Mouse (Mus musculus): Measurements from ENCODE around the gene Cfap58. TPM values are rescaled to one million over a fixed set of nuclear protein-coding genes. Genes with fewer than 3 reads are reported as not detected.

Cfap58 gene
- polyA plus RNA-seq, 1 experiment, result not detected

DNA sequence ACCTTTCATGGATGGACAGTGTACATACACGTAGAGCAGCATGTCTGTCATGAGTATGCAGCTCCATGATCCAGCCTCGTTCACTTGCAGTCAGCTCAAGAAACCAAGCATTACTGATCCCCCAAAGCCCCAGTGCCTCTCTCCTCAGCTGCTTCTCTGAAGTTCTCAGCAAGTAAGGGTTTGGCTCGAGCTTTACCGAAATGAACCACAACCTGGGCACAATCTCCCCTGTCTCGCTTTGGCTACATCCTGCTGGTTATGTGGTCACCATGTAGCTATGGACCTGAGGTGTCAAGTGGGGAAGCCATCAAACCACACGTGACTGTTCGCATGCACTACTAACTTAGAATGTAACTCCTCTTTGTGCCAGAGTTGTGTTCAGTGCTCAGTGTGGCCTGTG, 13.5 kb downstream of the Cfap58 start:
- Histone ChIP-seq H3K4me2 (ENCODE audit: low read depth) (no peak overlapping the region), H3K79me2 (ENCODE audit: control insufficient read depth, insufficient read depth) (no peaks in the 10 kb centered on the region), H3K27me3 (ENCODE audit: control insufficient read depth, insufficient read depth, insufficient read length) (peaks cover 15% of the 10 kb centered on the region), H3ac (ENCODE audit: control insufficient read depth, insufficient read length) (no peak overlapping the region), H3K36me3 (ENCODE audit: control insufficient read depth, insufficient read depth) (no peaks in the 10 kb centered on the region), H3K4me3 (no peak overlapping the region)
- TF ChIP-seq MAX (IDR thresholded peaks at IDR 0.05; ENCODE audit: low read depth) (no peak), REST (IDR thresholded peaks at IDR 0.05; ENCODE audit: insufficient read depth, insufficient read length) (no peak), MYOD1 (IDR thresholded peaks at IDR 0.05; ENCODE audit: control insufficient read depth in 1 of 3, insufficient read length in 2 of 3, low read depth in 2 of 3) (no peak), POLR2A (IDR thresholded peaks at IDR 0.05; ENCODE audit: insufficient read length, low read depth) (no peak), MYOG (IDR thresholded peaks at IDR 0.05; ENCODE audit: control insufficient read depth in 1 of 3, insufficient read depth in 1 of 3, insufficient read length in 2 of 3, low read depth in 2 of 3) (no peak), E2F4 (IDR thresholded peaks at IDR 0.05; ENCODE audit: insufficient read depth) (no peak)

DNA sequence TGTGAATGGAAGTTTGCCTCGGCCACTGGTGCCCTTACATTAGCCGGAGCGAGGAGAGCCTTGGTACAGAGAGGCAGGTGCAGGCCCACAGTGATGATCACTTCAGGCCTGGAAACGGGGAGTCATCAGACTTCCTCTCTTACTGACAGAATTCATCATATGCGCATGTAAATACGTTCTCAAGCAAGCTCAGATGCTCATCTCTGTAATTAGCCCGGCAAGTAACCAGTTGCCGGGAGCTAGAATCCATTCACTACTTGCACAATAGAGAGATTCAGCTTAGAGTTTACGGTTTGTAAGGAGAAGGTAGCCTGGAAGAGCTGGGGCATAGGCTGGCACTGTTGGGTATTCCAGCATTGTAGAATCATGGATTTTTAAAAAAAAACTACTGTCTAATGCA, 15.7 kb downstream of the Cfap58 start:
- H3K79me2 ChIP-seq (ENCODE audit: control insufficient read depth, insufficient read depth), result no peaks in the 10 kb centered on the region
- no peak for TF ChIP-seq SRF (IDR thresholded peaks at IDR 0.05; ENCODE audit: control insufficient read depth, insufficient read length, low read depth)
- no peak for TF ChIP-seq POLR2A (IDR thresholded peaks at IDR 0.05; ENCODE audit: insufficient read length, low read depth)
- no peak for TF ChIP-seq E2F4 (IDR thresholded peaks at IDR 0.05; ENCODE audit: insufficient read depth)
- no peak for TF ChIP-seq POLR2AphosphoS2 (IDR thresholded peaks at IDR 0.05; ENCODE audit: insufficient read length, low read depth)
- TF ChIP-seq USF1 (IDR thresholded peaks at IDR 0.05; ENCODE audit: low read depth), result no peak
- TF ChIP-seq MYOD1 (IDR thresholded peaks at IDR 0.05; ENCODE audit: control insufficient read depth in 1 of 3, insufficient read length in 2 of 3, low read depth in 2 of 3), result no peak
- TF ChIP-seq MYOG (IDR thresholded peaks at IDR 0.05; ENCODE audit: control insufficient read depth in 1 of 3, insufficient read depth in 1 of 3, insufficient read length in 2 of 3, low read depth in 2 of 3), result no peak
- TF ChIP-seq REST (IDR thresholded peaks at IDR 0.05; ENCODE audit: insufficient read depth, insufficient read length), result no peak
- TF ChIP-seq TCF3 (IDR thresholded peaks at IDR 0.05; ENCODE audit: insufficient read length, low read depth), result no peak
- no peak for TF ChIP-seq MAX (IDR thresholded peaks at IDR 0.05; ENCODE audit: low read depth)
- no peak for TF ChIP-seq CEBPB (IDR thresholded peaks at IDR 0.05; ENCODE audit: insufficient read depth, poor library complexity, severe bottlenecking)
- TF ChIP-seq TCF12 (IDR thresholded peaks at IDR 0.05; ENCODE audit: insufficient read depth, poor library complexity, severe bottlenecking), result no peak
- H3K27me3 ChIP-seq (ENCODE audit: control insufficient read depth, insufficient read depth, insufficient read length), result peaks cover 15% of the 10 kb centered on the region
- H3K4me3 ChIP-seq, result no peak overlapping the region
- H3K36me3 ChIP-seq (ENCODE audit: control insufficient read depth, insufficient read depth), result no peaks in the 10 kb centered on the region
- H3ac ChIP-seq (ENCODE audit: control insufficient read depth, insufficient read length), result no peak overlapping the region
- no peak overlapping the region for H3K4me2 ChIP-seq (ENCODE audit: low read depth)

DNA sequence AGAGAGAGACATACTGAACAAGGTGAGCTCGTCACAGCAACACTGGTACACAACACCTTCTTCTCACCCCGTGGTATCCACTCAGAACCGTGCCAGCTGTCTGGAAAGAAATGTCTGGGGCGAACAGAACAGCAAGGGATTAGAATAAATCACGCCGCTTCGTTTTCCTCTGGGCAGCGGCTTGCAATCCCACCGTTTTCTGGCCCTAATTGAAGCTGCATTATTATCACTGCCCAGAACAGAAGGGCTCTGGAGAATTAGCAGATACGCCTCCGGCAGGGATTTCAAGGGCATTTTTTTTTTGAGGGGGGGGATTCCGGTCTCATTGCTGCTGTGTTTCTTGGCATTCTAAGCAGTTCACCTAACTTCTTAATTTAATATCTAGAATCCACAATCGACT, 20.7 kb downstream of the Cfap58 start:
- H3K79me2 ChIP-seq (ENCODE audit: control insufficient read depth, insufficient read depth), result no peaks in the 10 kb centered on the region
- H3K4me2 ChIP-seq (ENCODE audit: low read depth), result no peak overlapping the region
- H3K36me3 ChIP-seq (ENCODE audit: control insufficient read depth, insufficient read depth), result no peaks in the 10 kb centered on the region
- peaks cover 9% of the 10 kb centered on the region for H3K27me3 ChIP-seq (ENCODE audit: control insufficient read depth, insufficient read depth, insufficient read length)
- no peak overlapping the region for H3K4me3 ChIP-seq
- TF ChIP-seq USF1 (IDR thresholded peaks at IDR 0.05; ENCODE audit: low read depth) (no peak), POLR2A (IDR thresholded peaks at IDR 0.05; ENCODE audit: insufficient read length, low read depth) (no peak), MYOG (IDR thresholded peaks at IDR 0.05; ENCODE audit: control insufficient read depth in 1 of 3, insufficient read depth in 1 of 3, insufficient read length in 2 of 3, low read depth in 2 of 3) (no peak), MYOD1 (IDR thresholded peaks at IDR 0.05; ENCODE audit: control insufficient read depth in 1 of 3, insufficient read length in 2 of 3, low read depth in 2 of 3) (no peak), TCF3 (IDR thresholded peaks at IDR 0.05; ENCODE audit: insufficient read length, low read depth) (no peak), CEBPB (IDR thresholded peaks at IDR 0.05; ENCODE audit: insufficient read depth, poor library complexity, severe bottlenecking) (no peak), REST (IDR thresholded peaks at IDR 0.05; ENCODE audit: insufficient read depth, insufficient read length) (no peak)
- no peak overlapping the region for H3ac ChIP-seq (ENCODE audit: control insufficient read depth, insufficient read length)

DNA sequence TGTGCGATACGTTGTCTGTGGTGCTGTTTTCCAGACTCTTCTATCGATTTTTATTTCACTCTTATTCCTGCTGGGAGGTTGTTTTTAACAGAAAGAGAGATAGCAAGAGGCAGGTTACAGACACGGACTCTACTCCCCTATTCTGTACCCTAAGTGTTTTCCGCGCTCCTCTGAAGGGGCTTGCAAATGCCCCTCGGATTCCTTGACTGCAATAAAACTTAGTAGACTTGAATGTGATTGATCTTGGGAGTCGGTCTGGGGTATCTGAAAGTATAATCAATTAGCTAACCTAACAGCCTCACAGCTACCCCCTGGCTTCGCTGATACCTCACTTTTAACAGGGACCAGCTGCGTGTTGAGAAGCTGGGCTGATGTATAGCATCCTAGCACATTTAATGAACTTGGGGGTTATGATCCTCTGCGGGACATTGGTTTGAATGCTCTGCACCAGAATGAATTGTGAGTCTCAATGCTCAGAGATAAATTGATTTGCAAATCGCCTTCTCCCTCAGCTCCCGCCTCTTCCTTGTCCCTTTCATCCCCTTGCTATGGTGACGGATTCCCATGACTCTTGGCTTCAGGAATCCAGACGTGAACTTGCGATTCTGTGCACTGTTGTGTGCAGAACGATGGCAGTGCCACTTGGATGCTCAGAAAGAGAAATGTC, 31.7 kb downstream of the Cfap58 start:
- Histone ChIP-seq H3K4me3 (no peak overlapping the region), H3K4me2 (ENCODE audit: low read depth) (no peak overlapping the region), H3K36me3 (ENCODE audit: control insufficient read depth, insufficient read depth) (no peaks in the 10 kb centered on the region), H3ac (ENCODE audit: control insufficient read depth, insufficient read length) (no peak overlapping the region), H3K27me3 (ENCODE audit: control insufficient read depth, insufficient read depth, insufficient read length) (peaks cover 7% of the 10 kb centered on the region), H3K79me2 (ENCODE audit: control insufficient read depth, insufficient read depth) (no peaks in the 10 kb centered on the region)
- TF ChIP-seq MYOG (IDR thresholded peaks at IDR 0.05; ENCODE audit: control insufficient read depth in 1 of 3, insufficient read depth in 1 of 3, insufficient read length in 2 of 3, low read depth in 2 of 3), result no peak
- TF ChIP-seq POLR2AphosphoS2 (IDR thresholded peaks at IDR 0.05; ENCODE audit: insufficient read length, low read depth), result no peak
- no peak for TF ChIP-seq E2F4 (IDR thresholded peaks at IDR 0.05; ENCODE audit: insufficient read depth)
- TF ChIP-seq MYOD1 (IDR thresholded peaks at IDR 0.05; ENCODE audit: control insufficient read depth in 1 of 3, insufficient read length in 2 of 3, low read depth in 2 of 3), result no peak
- TF ChIP-seq TCF3 (IDR thresholded peaks at IDR 0.05; ENCODE audit: insufficient read length, low read depth), result no peak
- no peak for TF ChIP-seq REST (IDR thresholded peaks at IDR 0.05; ENCODE audit: insufficient read depth, insufficient read length)
- no peak for TF ChIP-seq MAX (IDR thresholded peaks at IDR 0.05; ENCODE audit: low read depth)
- TF ChIP-seq USF1 (IDR thresholded peaks at IDR 0.05; ENCODE audit: low read depth), result no peak
- no peak for TF ChIP-seq POLR2A (IDR thresholded peaks at IDR 0.05; ENCODE audit: insufficient read length, low read depth)
- TF ChIP-seq TCF12 (IDR thresholded peaks at IDR 0.05; ENCODE audit: insufficient read depth, poor library complexity, severe bottlenecking), result no peak
- TF ChIP-seq CEBPB (IDR thresholded peaks at IDR 0.05; ENCODE audit: insufficient read depth, poor library complexity, severe bottlenecking), result no peak
- no peak for TF ChIP-seq SRF (IDR thresholded peaks at IDR 0.05; ENCODE audit: control insufficient read depth, insufficient read length, low read depth)

DNA sequence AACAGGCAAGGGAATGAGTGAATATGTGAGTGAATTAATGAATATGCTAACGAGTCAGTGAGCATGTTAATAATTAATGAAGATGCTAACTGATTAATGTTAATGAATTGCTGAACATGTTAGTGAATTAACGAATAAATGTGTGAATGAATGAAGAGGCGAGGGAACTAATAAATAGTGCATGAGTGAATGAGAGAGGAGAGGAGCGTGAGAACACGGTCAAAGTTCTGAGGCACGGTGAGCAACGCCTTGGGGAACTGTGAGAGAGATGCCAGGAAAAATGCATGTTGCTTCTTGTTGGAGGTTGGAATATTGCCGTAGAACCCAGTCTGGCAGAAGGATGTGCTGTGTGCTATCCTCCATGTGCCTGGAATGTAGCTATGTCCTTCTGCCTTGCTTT, 33.6 kb downstream of the Cfap58 start:
- no peak overlapping the region for H3K4me2 ChIP-seq (ENCODE audit: low read depth)

More for the DNA sequence above, 33.6 kb downstream of the Cfap58 start:
- Histone ChIP-seq H3K4me3 (no peak overlapping the region), H3ac (ENCODE audit: control insufficient read depth, insufficient read length) (no peak overlapping the region), H3K36me3 (ENCODE audit: control insufficient read depth, insufficient read depth) (no peaks in the 10 kb centered on the region), H3K79me2 (ENCODE audit: control insufficient read depth, insufficient read depth) (no peaks in the 10 kb centered on the region), H3K27me3 (ENCODE audit: control insufficient read depth, insufficient read depth, insufficient read length) (peaks cover 12% of the 10 kb centered on the region)
- no peak for TF ChIP-seq TCF3 (IDR thresholded peaks at IDR 0.05; ENCODE audit: insufficient read length, low read depth)
- no peak for TF ChIP-seq POLR2AphosphoS2 (IDR thresholded peaks at IDR 0.05; ENCODE audit: insufficient read length, low read depth)
- no peak for TF ChIP-seq MAX (IDR thresholded peaks at IDR 0.05; ENCODE audit: low read depth)
- no peak for TF ChIP-seq REST (IDR thresholded peaks at IDR 0.05; ENCODE audit: insufficient read depth, insufficient read length)
- no peak for TF ChIP-seq E2F4 (IDR thresholded peaks at IDR 0.05; ENCODE audit: insufficient read depth)
- TF ChIP-seq MYOD1 (IDR thresholded peaks at IDR 0.05; ENCODE audit: control insufficient read depth in 1 of 3, insufficient read length in 2 of 3, low read depth in 2 of 3), result no peak
- no peak for TF ChIP-seq POLR2A (IDR thresholded peaks at IDR 0.05; ENCODE audit: insufficient read length, low read depth)

All from myocyte (in vitro differentiated cells).